Mouse (Mus musculus) testis, postnatal 10 days (tissue): ENCODE results near the gene Spock1.
"Not testable (repeated sequence)": the region's sequence is repeated elsewhere in the genome, so short reads cannot be mapped to it uniquely, and the experiment has no call there.

Source experiments
- DNase-seq: peaks from one replicate; pipeline ENCODE4 v3.0.0; 2021; ENCODE audit warnings: low spot score

The Spock1 gene

DNA sequence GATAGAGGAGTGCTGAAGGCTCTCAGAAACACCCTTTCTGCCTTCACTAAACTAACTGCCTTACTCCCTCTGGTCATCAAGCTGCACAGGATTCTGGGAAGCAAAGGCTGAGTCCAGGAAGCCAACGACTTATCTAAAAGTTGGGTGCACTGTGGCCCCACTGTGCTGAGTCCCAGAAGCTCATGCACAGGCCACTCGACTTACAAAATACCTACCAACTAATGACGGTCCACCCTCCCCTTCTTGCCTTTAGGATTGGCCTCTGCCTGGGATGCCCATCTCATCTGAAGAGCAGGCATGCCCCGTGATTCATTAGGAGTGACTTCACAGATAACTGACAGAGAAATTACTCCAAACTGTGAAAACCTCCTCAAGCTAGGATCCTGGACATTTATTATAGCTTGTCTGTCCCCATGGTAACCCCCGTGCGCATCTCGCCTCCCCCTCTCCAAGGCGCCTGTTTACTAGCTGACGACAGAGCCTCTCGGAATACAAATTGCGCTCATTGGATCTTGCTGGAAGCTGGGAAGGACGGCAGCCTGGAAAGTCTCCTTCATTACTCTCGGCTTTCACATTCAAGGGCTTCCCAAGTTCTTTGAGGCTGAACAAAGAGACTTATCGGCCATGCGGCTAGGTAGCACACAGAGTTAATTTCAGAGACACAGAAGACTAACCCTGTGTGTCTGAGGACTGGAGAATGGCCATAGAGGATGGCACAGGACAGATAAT is 312.9 kb downstream of the Spock1 start:
- no peak for DNase-seq

DNA sequence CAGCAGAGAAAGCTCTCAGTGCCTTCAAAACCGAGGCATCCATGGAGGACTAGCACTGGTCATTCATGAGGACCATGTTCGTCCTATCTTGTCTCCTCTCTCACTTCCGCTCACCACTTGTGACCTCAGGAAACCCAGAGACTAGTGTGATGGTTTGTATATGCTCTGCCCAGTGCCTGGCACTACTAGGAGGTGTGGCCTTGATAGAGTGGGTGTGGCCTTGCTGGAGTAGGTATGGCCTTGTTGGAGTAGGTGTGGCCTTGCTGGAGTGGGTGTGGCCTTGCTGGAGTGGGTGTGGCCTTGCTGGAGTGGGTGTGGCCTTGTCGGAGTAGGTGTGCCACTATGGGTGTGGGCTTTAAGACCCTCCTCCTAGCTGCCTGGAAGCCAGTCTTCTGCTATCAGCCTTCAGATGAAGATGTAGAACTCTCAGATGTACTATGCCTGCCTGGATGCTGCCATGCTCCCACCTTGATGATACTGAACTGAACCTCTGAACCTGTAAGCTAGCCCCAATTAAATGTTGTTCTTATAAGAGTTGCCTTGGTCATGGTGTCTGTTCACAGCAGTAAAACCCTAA is 318.7 kb downstream of the Spock1 start:
- DNase-seq = not testable (repeated sequence)

DNA sequence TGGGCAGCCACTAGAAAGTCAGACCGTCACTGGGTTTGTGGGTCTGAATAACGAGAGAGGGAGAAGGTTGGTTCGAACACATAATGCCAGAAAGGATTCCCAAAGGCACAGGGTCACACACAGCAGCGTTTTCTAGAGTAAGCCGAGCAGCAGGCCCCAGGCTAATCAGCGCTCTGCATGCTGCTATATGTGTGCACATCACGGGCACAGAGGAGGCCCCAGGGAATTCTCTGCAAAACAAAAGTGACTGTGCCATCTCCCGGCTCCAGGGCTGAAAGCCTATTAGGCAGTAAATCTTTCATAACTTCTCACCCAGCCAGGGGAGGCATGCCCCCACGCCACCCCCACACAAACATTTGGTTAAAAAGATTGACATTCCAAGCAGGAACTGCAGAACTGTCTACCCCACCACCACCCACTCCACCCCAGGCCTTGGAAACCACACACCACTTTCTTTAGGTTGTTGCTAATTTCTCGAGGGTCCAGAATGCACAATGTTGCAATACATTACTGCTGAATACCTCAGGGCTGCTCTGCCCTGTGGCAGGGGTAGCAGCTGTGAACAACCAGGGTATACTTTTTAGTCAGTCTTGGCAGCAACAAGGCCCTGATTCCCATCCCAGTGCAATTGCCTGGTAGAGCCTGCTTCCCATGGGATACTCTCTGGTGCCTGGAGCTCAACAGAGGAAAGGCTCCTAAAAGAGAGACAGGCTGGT is 319.4 kb downstream of the Spock1 start:
- no peak for DNase-seq

DNA sequence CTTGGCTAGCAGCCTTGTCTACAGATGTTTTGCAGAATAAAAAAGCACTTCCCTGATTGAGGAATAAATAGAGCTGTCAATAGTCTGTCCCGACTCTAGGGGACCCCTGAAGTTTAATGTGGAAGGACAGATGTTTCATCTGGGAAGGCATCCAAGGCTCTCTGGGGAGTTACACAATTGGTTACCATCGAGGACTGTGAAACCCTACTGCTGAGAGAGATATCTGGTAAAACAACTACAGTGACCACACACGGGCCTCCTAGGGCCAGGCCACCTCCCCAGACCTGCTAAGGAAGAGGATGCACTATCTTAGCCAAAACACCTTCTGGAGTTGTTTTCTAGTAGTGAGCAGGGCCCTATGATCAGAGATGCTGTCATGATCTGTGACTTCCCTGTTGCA is 323.0 kb downstream of the Spock1 start:
- no peak for DNase-seq

DNA sequence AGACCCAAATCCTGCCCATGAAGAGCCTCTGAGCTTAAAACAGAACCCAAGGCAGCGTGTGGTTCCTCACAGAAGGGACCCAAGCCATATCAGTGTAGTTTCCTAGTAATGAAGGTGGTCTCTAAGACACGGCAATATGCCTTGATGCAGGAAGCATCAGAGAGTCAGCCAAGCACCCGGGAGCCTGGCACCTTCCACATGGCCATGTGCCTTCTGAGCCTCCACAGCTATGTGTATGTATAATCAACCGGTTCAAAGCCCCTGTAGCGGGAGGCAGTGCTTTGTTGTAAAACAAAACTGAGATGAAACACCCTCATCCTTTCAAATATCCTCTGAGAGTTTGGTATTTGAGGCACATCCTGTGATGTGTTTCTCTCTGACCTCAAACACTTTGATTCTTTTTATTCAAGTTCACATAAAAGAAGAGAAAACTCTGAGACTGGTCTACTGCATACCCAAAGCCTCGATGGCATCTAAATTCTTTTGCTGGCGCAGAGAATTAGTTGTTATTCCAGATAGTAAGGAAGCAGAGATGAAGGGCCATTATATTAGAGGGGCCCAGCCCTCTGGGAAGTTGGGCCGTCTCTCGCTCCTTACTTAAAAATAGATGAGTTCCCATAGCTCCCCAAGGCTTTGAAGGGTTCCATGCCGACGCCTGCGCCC is 325.7 kb downstream of the Spock1 start:
- DNase-seq = no peak

DNA sequence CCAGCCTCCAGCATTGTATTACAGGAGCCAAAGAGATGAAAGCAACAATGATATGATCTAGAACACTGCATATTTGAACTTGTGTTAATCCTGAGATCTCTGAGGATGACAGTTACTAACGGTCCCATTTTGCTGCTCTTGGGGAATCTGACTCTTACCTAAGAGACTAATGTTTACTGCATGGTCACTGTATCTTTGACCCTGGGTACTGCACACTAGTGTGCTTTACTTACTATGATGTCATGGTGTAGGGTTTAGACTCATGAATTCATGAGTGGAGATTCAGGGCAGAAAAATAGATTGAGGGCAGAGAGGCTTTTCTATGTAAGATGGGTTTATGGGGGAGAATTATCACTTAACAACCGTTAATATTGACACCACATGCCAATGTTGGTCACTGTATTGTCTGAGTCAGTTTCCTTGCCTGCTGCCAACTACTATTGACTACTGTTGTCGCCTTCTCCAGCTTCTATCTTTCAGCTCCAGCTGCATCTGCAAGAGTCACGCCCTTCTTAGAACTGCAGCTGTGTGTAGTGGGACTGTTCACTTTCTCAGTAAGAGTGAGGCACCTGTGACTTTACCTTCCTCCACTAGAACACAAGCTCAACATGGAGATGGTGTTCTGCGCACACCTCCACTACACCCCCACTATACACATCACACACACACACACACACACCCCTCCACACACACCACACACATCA is 330.4 kb downstream of the Spock1 start:
- no peak for DNase-seq

DNA sequence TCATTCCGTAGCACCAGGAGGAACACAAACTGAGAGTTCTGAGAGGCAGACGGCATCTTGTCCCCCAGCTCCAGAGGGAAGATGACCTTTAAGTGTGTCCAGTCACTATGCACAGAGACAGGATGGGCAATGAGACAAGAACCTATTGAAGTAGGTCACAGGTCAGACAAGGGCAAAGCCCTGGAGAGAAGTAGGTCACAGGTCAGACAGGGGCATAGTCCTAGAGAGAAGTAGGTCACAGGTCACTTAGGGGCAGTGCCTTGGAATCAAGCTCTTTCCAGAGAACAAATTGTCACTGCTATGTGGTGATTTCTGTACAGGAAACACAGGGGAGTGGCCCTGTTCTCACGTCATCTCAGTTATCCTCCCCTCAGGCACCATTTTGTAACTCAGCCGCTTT is 334.6 kb downstream of the Spock1 start:
- DNase-seq = no peak

DNA sequence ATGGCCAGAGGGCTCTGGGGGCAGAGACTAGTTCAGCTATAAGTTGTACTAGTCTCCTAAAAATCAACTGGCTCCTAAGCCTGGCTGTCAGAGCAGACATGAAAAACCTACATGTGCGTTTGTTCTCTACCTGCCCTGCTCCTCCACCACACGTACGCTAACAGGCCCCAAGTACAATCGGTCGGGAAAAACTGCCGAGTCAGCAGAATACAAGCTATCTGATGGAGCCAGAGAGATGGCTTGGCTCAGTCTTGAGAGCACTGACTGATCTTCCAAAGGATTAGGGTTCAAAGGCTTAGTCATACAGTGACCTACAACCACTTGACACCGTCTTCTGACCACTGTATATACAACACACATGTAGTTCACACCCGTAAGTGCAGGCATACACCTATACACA is 339.7 kb downstream of the Spock1 start:
- no peak for DNase-seq

DNA sequence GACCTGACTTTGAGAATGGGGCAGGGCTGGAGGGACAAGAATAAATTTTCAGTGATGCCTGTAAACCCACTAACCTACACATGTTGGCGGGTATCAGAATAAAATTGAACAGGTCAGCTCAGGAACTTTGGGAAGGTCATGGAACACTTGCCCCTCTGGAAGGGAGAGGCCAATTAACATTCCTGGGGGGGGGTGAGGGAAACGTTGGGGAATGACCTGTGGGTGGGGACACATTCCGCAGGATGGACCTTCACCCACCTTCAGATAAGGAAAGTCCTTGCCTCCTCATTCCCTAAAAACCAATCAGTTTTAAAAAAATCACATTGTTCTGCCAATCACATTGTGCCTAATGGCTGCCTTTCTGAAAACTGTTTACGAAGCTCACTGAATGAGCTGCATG is 352.9 kb downstream of the Spock1 start:
- no peak for DNase-seq

DNA sequence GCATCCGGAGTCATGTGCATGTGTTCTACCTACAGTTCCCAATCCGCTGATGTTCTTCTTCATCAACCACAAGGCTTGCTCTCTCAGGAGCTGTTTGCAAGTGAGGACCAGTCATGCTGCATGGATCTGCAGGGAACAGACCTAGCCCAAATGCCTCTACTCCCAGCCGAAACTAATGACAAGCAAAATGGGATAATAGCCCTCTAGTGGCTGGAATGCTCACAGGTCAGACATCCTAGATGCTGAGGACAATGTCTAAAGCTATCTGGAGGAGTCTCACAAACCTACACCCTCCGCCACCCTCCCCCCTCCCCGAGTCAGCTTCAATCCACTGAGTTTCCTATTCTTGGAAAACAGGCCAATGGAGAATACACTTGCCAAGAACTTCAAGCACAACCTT is 358.4 kb downstream of the Spock1 start:
- DNase-seq = no peak

DNA sequence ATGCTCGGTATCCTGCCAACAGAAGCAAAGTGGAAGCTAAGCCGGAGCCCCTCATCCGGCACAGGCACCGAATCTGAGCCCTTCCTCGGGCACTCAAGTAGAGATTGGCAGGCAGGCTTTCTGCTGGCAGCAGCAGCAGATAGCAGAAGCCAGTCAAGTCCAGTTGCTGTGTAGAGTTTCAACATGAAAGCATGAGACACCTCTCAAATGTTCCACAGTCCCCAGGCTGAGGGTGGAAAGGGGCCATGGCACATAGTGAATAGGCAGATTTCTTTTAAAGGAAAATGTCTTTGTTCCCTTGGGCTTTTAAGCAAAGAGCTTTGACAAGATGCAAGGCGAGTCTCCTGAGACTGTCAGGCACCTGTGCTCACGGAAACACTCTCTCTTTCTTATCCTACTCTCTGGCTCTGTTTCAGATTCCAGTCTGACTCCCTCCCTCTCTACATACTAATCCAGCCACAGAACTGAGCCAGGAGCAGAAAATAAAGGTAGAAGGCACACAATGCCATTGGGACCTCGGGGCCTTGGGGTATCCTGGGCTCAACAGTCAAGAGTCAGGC is 371.1 kb downstream of the Spock1 start:
- DNase-seq = no peak

DNA sequence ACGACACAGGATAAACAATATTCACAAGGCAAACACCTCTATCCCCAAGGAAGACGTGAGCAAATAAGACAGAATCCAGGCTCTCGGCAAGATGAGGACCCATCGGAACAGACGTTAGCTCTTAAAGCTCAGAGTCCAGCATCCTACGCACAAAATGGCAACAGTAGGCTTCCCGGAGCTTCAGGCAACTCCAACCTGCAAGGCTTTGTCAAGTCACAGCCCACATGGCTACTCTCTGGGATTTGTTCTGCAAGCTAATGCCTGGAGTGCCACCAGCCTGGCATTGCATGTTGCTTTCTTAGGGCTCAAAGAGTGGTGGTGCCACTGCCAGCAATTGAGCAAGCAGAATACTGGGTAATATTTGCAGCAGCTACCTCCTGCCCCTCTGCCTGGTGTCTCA is 373.8 kb downstream of the Spock1 start:
- no peak for DNase-seq

DNA sequence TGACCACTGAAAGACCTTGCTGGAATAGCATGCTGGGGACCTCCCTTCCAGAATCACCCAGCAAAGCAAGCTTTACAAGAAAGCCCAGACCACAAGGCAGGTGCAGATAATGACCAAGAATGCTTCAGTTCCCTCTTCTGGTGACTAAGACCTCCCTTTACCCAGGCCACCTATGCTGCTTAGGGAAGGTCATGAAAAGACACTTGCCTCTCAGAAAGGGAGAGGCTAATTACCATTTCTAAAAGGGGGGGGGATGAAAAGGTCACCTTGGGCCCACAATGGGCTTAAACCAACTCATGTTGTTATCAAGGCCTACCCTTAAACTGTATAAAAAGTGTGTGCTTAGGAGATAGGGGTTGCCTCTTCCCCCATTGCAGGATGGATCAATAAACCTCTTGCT is 382.2 kb downstream of the Spock1 start:
- no peak for DNase-seq

DNA sequence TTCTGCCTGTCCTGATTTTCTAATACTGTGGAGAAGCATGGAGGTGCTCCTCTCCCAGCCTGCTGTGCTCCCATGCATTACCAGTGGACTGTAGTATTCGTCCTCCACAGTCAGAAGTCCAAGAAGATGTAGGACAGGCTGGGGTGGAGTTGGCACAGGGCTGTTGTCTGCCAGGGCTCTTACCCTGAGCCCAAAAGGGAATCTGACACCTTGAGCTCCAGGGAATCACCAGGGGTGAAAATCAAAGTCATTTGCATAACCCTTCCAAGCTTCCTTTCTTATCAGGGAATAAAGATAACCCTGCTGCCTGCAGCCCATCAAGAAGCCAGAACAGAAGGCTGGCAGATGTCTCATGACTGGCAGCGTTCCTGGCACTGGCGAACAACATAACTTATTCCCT is 383.6 kb downstream of the Spock1 start:
- DNase-seq = no peak

DNA sequence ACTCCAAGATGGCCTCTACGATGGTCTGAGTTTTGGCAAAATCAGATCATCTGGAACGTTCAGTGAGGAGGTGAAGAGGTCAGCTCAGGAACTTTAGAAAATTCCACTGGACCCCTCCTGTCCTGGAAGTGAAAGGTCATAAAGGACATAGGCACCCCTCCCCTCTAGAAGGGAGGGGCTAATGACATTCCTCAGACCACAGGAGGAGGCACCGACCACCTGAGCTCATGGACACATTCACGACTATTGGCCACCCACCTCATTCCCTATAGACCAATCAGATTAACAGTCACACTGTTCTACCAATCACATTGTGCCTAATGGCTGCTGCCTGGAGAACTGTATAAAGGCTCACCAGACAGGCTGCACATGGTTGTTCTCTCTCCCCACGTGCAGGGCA is 384.8 kb downstream of the Spock1 start:
- DNase-seq = no peak

DNA sequence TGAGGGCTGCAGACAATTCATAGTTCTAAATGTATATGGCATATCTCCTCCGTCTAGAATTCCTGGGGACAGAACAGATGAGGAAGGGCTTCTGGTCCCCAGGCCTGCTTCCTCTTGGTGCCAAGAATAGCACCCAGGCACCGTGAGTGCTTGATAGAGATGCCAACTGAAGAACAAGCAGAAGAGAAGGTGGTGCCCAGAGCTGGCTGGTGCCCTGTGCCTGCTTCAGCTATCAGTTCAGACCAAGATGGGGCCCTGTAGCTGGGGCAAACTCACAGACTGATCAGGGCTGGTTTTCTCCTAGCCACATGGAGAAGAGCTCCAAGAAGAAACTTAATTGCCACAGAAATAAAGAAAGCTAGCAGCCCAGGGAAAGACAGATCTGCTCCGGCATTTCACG is 385.8 kb downstream of the Spock1 start:
- no peak for DNase-seq

DNA sequence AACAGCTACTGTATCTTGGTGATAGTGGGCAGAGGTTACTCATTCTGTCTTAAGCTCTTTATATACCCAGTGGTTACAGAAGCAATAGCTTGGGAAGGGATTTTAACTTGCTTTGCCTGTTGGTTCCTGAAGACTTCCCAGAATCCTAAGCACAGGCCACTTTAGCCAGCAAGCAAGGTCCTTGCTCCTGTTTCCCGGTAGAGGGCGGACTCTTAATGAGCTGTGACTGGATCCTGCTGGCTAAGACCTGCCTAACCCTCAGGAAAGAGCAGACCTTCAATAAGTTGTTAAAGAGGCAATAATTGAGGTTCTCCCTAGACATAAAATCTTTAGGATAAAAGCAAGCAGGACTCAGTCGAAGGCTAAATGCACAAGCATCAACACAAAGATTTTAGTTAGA is 387.0 kb downstream of the Spock1 start:
- no peak for DNase-seq

DNA sequence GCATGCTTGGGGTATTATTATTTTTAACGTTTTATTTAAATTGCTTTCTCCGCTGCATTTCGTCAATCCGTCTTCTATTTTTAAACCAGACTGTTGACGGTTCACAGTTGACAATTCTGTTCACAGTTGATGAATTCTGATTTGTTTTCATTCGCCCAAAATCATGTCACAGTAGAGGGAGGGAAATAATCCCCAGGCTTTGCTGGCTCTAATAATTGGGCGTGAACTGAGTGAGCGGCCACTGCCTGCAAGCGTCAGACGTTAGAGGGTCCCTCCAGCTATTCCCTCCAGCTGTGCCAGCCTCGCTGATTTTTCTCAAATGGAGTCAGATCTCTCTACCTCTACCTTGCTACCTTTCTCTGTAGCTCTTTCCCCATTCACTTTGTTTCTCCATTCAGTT is 388.3 kb downstream of the Spock1 start:
- no peak for DNase-seq

DNA sequence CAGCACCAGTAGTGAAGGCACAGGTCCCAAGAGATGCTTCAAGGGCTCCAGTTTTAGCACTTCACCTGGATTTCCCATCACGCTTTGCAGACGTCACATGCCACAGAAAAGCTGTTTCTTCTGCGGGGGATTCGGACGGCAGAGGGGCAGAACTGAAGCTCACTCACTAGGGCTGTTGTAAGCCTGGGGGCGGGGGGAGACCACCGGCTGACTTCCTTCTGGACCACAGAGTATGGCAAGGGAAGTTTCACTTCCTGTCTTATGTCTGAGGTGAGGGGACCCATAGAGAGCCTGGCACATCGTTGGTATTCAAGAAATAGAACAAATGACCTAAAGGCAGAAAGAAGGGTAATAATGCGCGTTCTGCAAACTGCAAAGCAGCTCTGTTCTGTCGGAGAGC is 392.4 kb downstream of the Spock1 start:
- DNase-seq = no peak

DNA sequence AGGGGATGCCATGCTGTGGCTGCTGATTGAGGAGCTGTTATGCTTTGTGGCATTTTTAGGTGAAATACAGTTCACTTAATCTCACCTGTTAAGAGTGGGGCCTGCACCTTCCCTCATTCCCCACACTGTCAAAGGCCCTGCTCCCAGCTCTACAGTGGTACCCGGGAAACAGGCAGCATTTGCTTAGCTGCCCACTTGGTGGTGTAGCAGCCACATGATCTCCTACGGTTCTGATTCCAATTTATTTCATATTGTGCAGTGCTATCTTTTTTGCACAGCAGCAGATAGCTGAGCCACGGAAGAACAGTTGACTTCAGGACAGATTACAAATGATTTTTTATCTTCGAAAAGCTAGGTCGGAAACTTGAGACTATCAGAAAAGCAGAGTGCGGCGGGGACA is 406.6 kb downstream of the Spock1 start:
- no peak for DNase-seq

DNA sequence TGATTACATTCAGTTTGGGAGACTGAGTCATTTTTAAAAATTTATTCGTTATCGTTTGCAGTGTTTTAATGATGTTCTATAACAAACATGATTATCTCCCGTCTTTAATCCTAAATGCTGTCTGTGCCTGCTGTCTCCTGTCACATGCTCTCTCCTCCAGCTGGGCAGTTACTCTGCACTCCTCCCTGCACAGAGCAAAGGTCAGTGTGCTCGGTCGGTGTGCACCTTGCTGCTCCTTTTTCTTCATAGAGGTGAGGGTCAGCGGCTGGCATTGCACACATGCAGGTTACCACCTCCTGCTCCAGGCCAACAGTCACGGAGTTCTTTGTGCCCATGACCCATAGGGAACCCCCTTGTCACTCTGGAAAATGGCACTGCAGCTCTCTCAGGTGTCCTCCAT is 411.4 kb downstream of the Spock1 start:
- DNase-seq = no peak

DNA sequence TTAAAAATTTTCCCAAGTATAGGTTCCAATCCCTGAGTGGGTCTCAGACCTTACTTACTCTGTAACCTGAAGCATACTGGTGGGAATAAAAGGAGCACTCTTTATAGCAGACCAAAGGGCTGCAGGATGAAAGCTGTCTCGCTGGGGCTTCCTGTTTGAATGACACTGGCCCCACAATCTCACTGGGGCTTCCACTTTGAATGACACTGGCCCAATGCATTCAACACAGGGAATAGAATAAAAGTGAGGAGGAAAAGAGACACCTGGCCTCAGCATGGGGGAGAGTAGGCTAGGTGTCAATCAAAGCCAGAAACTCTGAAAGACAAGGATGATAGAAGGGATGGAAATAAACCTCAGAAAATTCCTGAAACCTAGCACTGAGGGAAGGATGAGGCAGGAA is 413.3 kb downstream of the Spock1 start:
- no peak for DNase-seq
